Mouse (Mus musculus): ENCODE measurements around the gene Bcr. TPM values are rescaled to one million over a fixed set of nuclear protein-coding genes. Genes with fewer than 3 reads are reported as not detected.

Bcr gene
- 7.7 and 9.1 TPM in 2 replicates for polyA plus RNA-seq (2015; fragmentation: Nextera tagmentation; extraction: Ambion mirVana)

DNA sequence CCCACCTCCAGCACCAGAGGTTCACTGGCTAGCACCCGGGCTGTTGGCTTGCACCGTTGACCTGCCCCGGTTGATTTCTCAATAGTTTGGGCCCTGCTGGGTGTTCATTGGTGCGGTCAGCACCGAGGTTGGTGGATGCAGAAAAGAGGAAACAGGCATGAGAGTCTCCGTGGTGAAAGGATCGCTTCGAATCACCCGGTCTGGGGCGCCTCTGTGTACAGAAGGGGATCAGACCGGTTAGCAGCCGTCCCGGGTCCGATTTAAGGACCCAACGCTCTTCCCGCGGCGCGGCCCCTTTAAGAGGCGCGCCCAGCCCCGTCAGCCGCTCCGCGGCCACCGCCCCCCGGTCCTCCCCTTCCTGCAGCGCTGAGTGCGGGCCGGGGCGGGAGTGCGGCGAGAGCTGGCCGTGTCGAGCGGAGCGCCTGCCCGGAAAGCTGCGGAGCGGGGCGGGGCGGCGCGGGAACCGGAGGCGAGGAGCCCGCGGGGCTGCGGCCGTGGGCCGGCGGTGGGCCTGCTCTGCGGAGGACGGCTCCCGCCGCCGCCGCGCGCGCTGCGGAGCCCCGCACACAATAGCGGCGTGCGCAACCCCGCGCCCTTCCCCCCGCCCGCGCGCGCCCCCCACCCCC, at the start of gene Bcr:
Gene Bcr, plus strand, starts transcription at position 376 of the 626 bp plus-strand sequence.
- Histone ChIP-seq H3K4me2 (replicated peaks) (peak within 1 kb of the TSS; percentile 97), H3K36me3 (peaks cover 12% of the 10 kb centered on the region), H3K4me1 (peaks cover 48% of the 10 kb centered on the region), H3K4me3 (peak within 1 kb of the TSS; percentile 89), H3K9ac (peak within 1 kb of the TSS; percentile 86), H3K27ac (peak within 1 kb of the TSS; percentile 58; the same call in 1 of the 2 replicates), H3K9me3 (no peaks in the 10 kb centered on the region), H3K27me3 (no peaks in the 10 kb centered on the region)
- under 1% methylated on average over 29 of the region's 73 CpGs for WGBS
- ATAC-seq (ENCODE audit: low FRiP score, low read depth): peak; percentile 91

DNA sequence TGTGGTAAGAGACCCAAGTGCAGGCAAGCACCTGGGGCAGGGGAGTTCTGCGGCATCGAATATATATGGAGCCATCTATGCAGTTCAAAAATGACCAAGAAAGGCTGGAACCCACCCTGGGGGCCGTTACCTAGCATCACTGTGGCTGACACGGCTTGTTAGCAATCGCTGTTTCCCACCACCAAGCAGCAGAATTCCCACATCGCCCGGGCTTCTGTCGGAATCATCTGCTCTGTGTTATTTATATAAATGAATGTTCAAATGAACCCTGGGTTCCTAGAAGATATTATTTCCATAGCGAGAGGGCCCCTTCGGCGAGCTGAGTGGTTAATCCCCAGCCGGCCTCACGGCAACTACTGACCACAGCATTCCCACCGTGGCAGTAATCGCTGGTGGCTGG, 49.7 kb upstream of the Bcr start:
- Histone ChIP-seq H3K9ac (no peak overlapping the region), H3K9me3 (no peaks in the 10 kb centered on the region), H3K4me3 (no peak overlapping the region), H3K27me3 (no peaks in the 10 kb centered on the region), H3K27ac (no peak overlapping the region), H3K36me3 (no peaks in the 10 kb centered on the region), H3K4me1 (peaks cover 3% of the 10 kb centered on the region; the same call in 1 of the 2 replicates), H3K4me2 (replicated peaks) (no peak overlapping the region)
- WGBS: 85% methylated on average over 15 of the region's 15 CpGs
- no peak for ATAC-seq (ENCODE audit: low FRiP score, low read depth)

DNA sequence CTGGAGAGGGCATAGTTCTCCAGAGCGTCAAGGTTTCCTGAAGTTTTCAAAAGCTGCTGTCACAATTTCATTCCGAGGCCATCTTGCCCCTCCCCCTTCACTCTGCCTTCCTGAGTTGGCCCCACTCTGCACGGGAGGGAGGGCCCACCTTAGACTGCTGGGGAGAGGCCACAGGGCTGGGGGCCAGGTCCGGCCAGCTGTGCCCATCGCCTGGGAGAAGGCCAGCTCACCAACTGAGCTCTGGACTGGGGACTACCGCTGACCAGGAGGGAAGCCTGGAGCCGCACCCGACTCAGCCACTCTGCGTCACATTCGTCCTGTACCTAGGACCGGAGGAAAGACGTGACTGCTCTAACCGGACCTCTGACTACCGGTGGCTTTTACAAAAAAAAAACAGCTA, 44.9 kb upstream of the Bcr start:
- no peak overlapping the region for H3K9ac ChIP-seq
- 58% methylated on average over 14 of the region's 14 CpGs for WGBS
- no peaks in the 10 kb centered on the region for H3K9me3 ChIP-seq
- no peaks in the 10 kb centered on the region for H3K36me3 ChIP-seq
- no peaks in the 10 kb centered on the region for H3K27me3 ChIP-seq
- no peak for ATAC-seq (ENCODE audit: low FRiP score, low read depth)
- H3K4me1 ChIP-seq: peaks cover 3% of the 10 kb centered on the region; the same call in 1 of the 2 replicates
- H3K27ac ChIP-seq: no peak overlapping the region
- no peak overlapping the region for H3K4me2 ChIP-seq (replicated peaks)
- no peak overlapping the region for H3K4me3 ChIP-seq

DNA sequence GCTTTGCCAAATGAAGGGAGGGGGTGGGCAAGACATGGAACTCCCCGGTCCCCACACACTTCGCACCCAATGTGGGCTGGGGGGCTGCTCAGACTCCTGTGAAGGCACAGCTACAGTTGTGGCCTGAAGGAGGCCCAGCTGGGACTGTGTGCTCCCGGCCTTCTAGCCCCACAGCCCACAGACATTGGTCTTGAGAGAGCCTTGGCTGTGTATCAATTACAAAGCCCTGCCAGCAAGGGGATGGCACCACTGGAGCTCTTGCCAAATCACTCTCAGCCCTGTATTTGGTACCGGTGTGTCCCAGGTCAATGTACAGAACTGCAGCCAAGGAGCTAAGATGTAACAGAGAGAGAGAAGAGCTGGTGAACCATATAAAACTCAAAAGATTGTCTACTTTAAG, 43.9 kb upstream of the Bcr start:
- WGBS: 89% methylated on average over 4 of the region's 4 CpGs
- H3K27ac ChIP-seq: no peak overlapping the region
- H3K4me2 ChIP-seq (replicated peaks): no peak overlapping the region
- H3K27me3 ChIP-seq: no peaks in the 10 kb centered on the region
- no peak overlapping the region for H3K4me3 ChIP-seq
- H3K9ac ChIP-seq: no peak overlapping the region
- no peaks in the 10 kb centered on the region for H3K36me3 ChIP-seq
- H3K4me1 ChIP-seq: peaks cover 3% of the 10 kb centered on the region; the same call in 1 of the 2 replicates
- H3K9me3 ChIP-seq: no peaks in the 10 kb centered on the region
- ATAC-seq (ENCODE audit: low FRiP score, low read depth): no peak

DNA sequence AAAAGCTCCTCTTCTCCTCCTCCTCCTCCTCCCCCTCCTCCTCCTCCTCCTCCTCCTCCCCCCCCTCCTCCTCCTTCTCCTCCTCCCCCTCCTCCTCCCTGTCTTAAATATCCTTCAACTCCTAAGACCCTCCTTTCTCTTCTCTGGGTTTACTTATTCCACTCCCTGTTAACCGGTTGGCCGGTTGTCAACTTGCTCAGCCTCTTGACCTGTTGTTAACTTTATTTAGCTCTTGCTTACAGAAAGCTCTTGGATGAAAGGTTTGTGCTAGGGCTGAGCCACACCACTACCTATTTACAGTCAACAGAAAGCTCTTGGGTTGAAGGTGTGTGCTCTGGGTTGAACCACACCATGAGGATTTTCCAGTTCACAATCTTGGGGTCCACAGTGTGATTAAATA, 40.1 kb upstream of the Bcr start:
- H3K4me1 ChIP-seq: peaks cover 3% of the 10 kb centered on the region; the same call in 1 of the 2 replicates

DNA sequence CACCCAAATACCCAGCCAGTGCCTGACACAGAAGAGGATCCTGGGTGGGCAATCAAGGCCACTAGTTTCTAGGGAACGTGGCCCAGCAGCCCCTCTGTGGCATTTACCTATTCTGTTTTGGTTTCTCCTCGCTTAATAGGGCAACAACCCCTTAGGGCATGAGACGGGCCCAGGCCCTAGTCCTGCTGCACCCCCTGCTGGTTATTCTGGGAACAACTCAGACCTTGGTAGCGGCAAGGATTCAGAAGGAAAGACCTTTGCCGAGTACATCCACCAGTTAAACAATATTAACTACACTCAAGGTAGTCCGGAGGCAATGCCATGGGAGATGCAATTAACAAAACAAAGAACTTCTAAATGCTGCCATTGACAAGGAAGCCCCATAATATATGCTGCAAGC, 39.3 kb upstream of the Bcr start:
- no peak overlapping the region for H3K4me3 ChIP-seq
- H3K36me3 ChIP-seq: no peaks in the 10 kb centered on the region
- 9% methylated on average over 6 of the region's 6 CpGs for WGBS
- no peak overlapping the region for H3K9ac ChIP-seq
- no peak overlapping the region for H3K27ac ChIP-seq
- no peaks in the 10 kb centered on the region for H3K9me3 ChIP-seq
- ATAC-seq (ENCODE audit: low FRiP score, low read depth): peak; percentile 52; the same call in 1 of the 2 replicates
- no peaks in the 10 kb centered on the region for H3K4me1 ChIP-seq
- H3K4me2 ChIP-seq (replicated peaks): no peak overlapping the region
- no peaks in the 10 kb centered on the region for H3K27me3 ChIP-seq

More for the DNA sequence above, 40.1 kb upstream of the Bcr start:
- Histone ChIP-seq H3K27ac (no peak overlapping the region), H3K27me3 (no peaks in the 10 kb centered on the region), H3K9me3 (no peaks in the 10 kb centered on the region), H3K9ac (no peak overlapping the region), H3K4me2 (replicated peaks) (no peak overlapping the region), H3K36me3 (no peaks in the 10 kb centered on the region), H3K4me3 (no peak overlapping the region)
- WGBS: 57% methylated on average over 2 of the region's 2 CpGs
- ATAC-seq (ENCODE audit: low FRiP score, low read depth): no peak; the same call in 1 of the 2 replicates

DNA sequence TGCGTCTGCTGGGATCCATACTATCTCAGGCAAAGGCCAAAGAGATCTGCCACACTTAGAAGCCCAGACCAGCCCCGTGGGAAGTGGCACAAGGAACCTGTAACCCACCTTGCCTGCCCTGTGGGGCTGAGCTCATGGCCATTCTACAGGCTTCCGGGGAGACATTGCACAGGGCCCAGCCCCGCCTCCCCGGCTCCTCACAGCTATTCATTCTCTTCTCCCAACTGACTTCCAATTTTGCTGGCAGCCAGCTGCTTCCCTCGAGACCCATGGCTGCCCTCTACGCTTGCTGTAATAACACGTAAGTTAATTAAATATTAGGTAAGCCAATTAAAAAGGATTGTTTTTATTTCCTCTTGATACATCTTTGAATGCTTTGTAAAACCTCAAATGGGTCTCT, 33.9 kb upstream of the Bcr start:
- Histone ChIP-seq H3K27me3 (no peaks in the 10 kb centered on the region), H3K9me3 (no peaks in the 10 kb centered on the region), H3K36me3 (no peaks in the 10 kb centered on the region), H3K4me3 (no peak overlapping the region), H3K4me1 (no peaks in the 10 kb centered on the region), H3K4me2 (replicated peaks) (no peak overlapping the region), H3K27ac (no peak overlapping the region), H3K9ac (no peak overlapping the region)
- 69% methylated on average over 8 of the region's 8 CpGs for WGBS
- ATAC-seq (ENCODE audit: low FRiP score, low read depth): no peak

DNA sequence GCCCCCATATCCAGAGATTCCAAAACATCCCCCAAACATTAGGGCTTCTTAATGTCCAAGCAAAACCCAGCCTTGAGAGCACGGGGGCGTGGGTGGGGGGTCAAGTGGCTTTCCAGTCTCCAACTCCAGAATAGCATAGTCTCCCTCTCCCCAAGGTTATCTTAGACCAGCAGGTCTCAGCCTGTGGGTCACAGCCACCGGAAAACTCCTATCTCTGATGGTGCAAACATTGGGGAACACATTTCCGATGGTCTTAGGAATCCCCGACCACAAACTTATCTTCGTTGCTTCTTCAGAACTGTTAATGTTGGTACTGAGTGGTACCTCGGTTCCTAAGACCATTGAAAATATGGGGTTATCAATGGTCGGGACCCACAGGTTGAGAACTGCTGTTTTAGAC, 31.6 kb upstream of the Bcr start:
- Histone ChIP-seq H3K36me3 (no peaks in the 10 kb centered on the region), H3K9me3 (no peaks in the 10 kb centered on the region), H3K4me1 (peaks cover 11% of the 10 kb centered on the region), H3K4me2 (replicated peaks) (no peak overlapping the region), H3K27me3 (no peaks in the 10 kb centered on the region), H3K27ac (no peak overlapping the region), H3K4me3 (no peak overlapping the region), H3K9ac (no peak overlapping the region)
- ATAC-seq (ENCODE audit: low FRiP score, low read depth): no peak
- 91% methylated on average over 8 of the region's 8 CpGs for WGBS

DNA sequence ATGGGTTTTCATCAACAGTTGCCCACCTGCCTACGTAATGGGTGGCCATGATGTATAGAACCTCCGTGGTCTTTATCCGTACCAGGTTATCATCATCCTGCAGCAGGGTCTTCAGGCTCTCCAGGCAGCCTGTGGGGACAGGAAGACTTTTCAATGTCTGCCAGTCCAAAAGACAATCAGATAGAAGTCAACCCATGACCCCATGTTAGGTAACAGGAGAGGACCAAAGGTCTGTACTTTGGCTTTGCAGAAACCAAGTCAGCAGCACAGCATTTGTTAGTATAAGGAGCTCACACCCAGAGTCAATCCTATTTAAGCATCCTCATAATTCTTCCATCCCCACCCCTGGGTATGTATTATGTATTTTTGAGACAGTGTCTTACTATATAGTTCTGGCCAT, 30.7 kb upstream of the Bcr start:
- WGBS: 95% methylated on average over 3 of the region's 3 CpGs
- Histone ChIP-seq H3K4me1 (peaks cover 11% of the 10 kb centered on the region), H3K9ac (no peak overlapping the region), H3K4me2 (replicated peaks) (no peak overlapping the region), H3K4me3 (no peak overlapping the region), H3K9me3 (no peaks in the 10 kb centered on the region), H3K27ac (no peak overlapping the region), H3K27me3 (no peaks in the 10 kb centered on the region), H3K36me3 (no peaks in the 10 kb centered on the region)
- no peak for ATAC-seq (ENCODE audit: low FRiP score, low read depth)

DNA sequence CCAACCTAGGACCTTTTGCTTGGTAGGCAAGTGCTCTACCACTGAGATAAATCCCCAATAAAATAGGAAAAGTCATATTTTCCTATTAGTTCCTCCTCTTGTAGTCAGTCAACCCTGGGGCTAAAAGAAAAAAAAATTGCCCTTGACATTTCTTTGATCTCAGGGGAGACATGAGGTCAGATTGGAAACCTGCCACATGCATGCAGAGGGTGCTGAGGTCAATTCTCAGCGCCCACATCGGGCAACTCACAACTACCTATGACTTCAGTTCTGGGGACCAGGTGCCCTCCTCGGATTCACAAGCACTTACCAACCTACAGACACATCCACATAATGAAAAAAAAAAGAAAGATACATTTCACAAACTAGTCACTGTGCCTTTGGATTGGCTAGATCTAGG, 30.2 kb upstream of the Bcr start:
- WGBS: 75% methylated on average over 3 of the region's 3 CpGs
- H3K27ac ChIP-seq: no peak overlapping the region
- no peak overlapping the region for H3K4me3 ChIP-seq
- no peak overlapping the region for H3K9ac ChIP-seq
- no peak overlapping the region for H3K4me2 ChIP-seq (replicated peaks)
- no peaks in the 10 kb centered on the region for H3K36me3 ChIP-seq
- no peaks in the 10 kb centered on the region for H3K27me3 ChIP-seq
- no peak for ATAC-seq (ENCODE audit: low FRiP score, low read depth)
- H3K9me3 ChIP-seq: no peaks in the 10 kb centered on the region
- H3K4me1 ChIP-seq: peaks cover 11% of the 10 kb centered on the region

DNA sequence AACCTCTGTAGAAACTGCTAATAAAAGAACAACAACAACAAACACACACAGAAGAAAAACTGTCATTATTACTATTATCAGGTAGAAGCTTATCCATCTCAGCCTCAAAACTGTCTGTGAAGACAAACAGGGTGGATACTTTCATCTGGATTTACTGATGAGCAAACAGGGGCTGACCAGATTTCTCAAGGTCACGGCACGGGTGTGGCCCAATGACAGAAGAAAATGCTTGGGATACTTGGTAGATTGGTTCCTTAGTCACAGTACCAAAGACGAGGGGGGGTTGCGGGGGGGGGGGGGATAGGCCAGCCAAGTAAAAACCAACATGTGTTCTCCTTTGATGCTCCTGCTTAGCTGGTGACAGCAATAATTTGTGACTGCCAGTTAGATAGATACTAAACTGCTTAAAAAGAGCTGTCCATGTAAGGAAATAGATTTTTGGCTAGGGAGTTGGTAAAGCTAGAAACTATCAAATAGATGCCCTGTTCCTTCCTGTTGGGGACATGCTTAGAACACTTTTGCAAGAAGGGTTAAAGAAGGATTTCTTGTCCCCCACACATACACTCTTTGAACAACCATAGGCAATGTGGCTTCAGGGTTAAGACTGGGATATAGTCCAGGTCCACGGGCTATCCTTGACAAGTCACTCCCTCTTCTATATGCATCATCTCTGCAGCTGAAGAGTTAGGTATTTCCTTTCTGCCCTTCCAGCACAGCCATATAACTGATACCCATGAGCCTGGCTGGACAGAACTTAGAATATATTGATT, 28.9 kb upstream of the Bcr start:
- H3K4me1 ChIP-seq: peaks cover 18% of the 10 kb centered on the region
- no peak overlapping the region for H3K4me2 ChIP-seq (replicated peaks)
- 74% methylated on average over 5 of the region's 5 CpGs for WGBS
- no peak overlapping the region for H3K4me3 ChIP-seq
- H3K27me3 ChIP-seq: no peaks in the 10 kb centered on the region
- ATAC-seq (ENCODE audit: low FRiP score, low read depth): no peak
- no peaks in the 10 kb centered on the region for H3K9me3 ChIP-seq
- no peak overlapping the region for H3K27ac ChIP-seq
- no peak overlapping the region for H3K9ac ChIP-seq
- no peaks in the 10 kb centered on the region for H3K36me3 ChIP-seq

DNA sequence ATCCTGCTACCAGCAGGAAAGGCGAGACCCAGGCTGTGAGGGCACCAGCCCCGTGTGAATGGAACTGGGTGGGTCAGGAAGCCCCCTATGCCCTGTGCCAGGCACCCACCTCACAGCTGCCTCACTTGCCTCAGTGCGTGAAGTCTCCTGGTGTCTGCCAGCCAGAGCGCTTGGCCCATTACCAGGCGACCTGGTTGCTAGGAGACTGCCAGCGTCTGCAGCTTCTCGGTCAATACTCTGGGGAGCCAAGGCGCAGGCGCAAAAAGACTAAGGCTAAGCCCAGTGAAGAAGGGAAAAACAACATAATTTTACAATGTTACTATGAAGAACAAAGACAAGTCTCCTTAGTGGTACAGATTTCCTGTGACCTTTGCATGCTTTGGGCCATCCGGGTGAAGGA, 28.0 kb upstream of the Bcr start, which contains the start of gene Rsph14:
Gene Rsph14, minus strand, starts transcription at position 192 of the 400 bp plus-strand sequence.
- WGBS: 24% methylated on average over 10 of the region's 10 CpGs
- Histone ChIP-seq H3K9me3 (no peaks in the 10 kb centered on the region), H3K4me2 (replicated peaks) (peak within 1 kb of the TSS; percentile 9), H3K36me3 (no peaks in the 10 kb centered on the region), H3K4me1 (peaks cover 21% of the 10 kb centered on the region), H3K27me3 (no peaks in the 10 kb centered on the region), H3K4me3 (no peak within 1 kb of the TSS), H3K27ac (no peak within 1 kb of the TSS), H3K9ac (no peak within 1 kb of the TSS)
- peak; percentile 10; the same call in 1 of the 2 replicates for ATAC-seq (ENCODE audit: low FRiP score, low read depth)
